Mouse (Mus musculus) heart, adult 8-10 months (tissue): Measurements from ENCODE around the gene Gm43518. TPM values are rescaled to one million over a fixed set of nuclear protein-coding genes. Genes with fewer than 3 reads are reported as not detected.

Source experiments
- DNase-seq: peaks from one replicate; pipeline ENCODE4 v3.0.0; 2022; ENCODE audit warnings: low spot score
- total RNA-seq, 4 experiments: library from RNA; stranded (reverse); gene quantifications; 2 replicates each; pipeline ENCODE4 v1.2.4; 2022

Gene Gm43518
- under 1 TPM in 1 of 4 experiments, not detected in 3; 0.92 TPM for total RNA-seq

DNA sequence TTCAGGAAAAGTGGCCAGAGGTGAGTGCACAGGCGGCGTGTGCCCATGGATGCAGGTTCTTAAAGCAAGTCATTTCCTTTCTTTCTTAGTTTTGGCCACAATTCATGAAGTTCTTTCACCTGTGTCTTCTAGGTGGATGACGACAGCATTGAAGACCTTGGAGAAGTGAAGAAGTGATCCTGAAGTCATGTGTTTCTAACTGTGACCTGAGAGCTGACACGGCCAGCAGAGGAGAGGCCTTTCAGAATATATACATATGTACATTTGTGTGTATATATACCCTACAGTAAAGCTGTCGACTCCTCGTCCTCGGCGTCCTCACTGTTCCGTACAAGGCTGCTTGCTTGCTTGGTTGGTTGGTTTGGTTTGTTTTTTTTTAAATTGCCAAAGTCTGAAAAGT lies at the start of gene Gm43518:
Gm43518 (plus strand) TSS at position 301 of the 400 bp plus-strand sequence.
- DNase-seq = no peak

DNA sequence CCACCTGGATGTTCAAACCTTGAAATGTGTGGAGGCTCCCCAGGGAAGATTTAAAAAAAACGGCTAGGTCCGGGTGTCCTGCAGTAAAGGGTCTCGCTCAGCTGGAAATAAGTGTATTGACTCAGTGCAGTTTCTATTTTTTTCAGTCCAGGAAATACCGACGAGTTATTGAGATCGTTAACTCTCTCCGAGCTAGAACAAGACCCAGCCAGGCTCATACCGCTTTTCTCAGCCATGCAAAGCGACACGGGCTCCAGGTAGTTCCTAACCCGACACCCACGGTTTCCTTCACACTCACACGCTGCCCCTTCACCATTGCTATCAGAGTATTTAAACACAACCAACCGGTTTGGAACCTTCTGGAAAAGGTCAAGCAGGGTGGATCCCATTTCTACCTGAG lies 49.2 kb upstream of the Gm43518 start:
- no peak for DNase-seq

DNA sequence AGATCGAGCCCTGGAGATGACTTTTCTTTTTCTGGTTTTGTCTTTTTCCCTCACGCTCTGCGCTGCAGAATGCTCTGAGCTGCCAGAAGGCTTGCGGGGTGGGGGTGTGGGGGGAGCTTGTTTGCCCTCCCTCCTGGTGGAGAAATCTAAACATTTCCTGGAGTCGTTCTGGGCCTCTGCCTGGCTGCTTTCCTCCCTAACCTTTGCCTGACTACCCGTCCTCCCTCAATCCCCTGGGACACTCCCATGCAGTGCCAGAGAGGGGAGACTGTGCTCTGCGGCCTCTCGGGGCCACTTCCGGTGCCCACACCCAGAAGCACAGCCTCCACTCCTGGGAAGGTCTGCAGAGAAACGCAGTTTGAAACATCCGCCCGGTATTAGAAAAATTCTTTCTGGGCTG lies 47.3 kb upstream of the Gm43518 start, which contains the start of gene Hcar1:
Hcar1 (minus strand) TSS at position 93 of the 400 bp plus-strand sequence.
- no peak for DNase-seq

DNA sequence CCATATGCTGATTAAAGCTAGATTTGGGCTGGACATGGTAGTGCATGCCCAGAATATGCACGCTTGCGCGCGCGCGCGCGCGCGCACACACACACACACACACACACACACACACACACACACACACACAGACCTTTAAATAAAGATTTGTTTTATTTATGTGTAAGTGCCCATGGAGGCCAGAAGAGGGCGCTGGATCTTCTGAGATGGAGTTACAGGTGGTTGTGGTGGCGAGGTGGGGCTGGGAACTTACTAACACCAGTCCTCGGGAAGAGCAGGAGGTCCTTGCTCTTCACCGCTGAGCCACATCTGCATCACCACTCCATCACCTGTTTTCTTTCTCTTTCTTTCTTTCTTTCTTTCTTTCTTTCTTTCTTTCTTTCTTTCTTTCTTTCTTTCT lies 46.4 kb upstream of the Gm43518 start:
- no peak for DNase-seq

DNA sequence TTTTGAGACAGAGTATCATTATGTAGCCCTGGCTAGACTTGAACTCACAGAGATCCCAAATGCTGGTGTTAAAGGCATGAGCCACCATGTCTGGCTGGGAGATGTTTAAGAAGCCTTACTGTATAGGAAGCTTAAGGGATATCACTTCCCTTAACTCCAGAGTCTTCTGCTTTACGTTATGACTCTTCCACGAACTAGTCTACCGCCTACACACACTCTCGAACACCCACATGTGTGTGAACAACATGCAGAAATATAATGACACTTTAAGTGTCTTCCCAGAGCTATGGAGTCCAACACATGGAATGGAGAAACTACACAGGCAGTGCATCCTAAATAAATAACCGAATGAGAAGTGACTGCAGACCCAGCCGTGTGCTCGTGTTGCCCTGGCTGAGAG lies 43.3 kb upstream of the Gm43518 start:
- DNase-seq = no peak

DNA sequence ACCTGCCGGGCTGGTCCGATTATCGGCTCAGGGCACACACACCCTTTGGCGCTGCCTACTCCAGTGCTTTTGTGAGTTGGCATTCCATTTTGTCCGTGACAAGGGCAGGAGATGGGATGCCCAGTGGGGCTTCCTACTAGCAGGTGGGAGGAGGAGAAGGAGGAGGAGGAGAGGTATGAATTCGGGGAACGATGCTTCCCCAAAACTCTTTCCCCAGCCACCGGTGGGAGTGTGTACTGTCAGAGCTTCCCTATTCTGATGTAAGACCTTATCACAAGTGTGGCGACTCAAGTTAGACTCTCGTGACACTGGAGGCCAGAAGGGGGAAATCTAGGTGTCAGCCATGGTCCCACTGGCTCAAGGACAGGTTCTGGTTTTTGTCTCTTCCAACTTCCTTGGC lies 42.9 kb upstream of the Gm43518 start:
- DNase-seq = no peak

DNA sequence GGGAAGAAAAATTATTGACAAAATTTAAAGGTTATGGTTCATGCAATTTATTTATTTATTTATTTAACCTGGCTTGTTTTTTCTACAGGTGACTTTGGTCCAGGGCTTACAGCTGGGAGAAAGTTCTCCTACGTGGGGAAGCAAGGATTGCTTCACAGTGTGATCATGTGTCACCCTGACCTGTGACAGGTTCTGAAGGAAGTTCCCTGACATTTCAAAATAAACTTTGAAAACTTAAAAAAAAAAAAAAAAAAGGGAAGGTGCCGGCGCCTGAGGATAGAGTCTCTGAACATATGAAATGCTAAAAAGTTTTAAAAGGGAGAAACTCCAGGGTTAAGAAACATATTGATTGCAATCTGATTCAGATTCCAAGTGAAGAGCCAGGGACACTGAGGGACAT lies 40.9 kb upstream of the Gm43518 start:
- no peak for DNase-seq

DNA sequence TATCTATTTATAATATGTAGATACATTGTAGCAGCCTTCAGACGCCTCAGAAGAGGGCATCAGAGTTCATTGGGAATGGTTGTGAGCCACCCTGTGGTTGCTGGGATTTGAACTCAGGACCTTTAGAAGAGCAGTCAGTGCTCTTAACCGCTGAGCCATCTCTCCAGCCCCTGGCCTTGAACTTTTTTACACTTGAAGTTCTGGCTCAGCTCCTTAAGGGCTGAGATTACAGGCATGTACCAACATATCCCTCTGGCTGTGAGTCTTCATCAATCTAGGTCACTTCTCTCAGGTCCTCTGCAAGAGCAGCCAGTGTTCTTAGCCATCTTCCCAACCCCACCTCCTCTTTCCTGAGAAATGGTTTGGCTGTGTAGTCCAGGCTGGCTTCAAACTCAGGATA lies 36.9 kb upstream of the Gm43518 start:
- no peak for DNase-seq

DNA sequence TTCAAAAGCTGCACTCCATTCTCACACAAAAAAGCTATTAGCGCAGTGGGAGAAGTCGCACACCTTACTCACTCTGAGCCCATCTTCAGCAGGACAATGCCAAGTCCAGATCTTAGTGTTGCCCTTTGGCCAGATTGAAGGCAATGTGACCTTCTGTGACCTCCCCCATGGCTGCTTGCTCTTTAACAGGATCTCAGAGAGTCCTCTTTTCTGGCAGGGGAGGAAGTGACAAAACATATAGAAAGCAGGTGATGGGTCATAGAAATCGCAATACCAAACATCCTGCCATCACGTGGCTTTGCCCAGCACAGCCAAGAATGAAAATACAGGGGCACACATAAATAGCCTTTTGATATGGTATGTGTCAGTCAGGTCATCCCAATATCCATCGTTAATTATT lies 36.2 kb upstream of the Gm43518 start:
- no peak for DNase-seq

DNA sequence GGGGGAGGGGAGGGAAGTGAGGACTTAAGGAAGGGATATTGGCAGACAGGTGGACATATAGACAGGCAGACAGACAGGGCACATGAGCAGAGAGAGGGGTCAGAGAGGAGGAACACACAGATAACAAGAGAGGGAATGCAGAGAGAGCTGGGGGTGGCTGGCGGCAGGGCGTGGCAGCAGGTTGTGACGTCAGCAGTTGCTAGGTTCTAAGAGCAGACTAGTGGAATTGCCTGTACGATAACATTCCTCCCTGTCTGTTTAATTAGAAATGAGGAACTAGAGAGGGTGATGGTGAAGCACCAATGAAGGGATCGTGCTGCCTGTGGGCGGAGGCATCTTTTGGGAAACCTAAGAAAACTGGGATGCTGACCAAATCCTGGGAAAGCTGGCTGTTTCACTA lies 35.5 kb upstream of the Gm43518 start:
- no peak for DNase-seq

DNA sequence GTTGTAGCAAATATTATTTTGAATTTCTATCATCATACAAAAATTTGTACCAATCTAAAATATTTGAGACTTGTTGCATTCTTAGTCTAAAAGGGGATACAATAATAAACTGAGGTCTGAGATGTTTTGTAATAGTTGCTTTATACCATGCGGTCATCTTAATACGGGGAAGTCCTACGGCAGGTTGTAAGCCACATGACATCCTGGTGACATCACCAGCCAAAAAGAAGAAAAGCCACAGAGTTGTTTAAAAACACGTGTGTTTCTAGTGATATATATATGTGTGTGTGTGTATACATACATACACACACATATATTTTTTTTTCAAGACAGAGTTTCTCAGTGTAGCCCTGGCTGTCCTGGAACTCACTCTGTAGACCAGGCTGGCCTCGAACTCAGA lies 33.7 kb upstream of the Gm43518 start:
- DNase-seq = no peak

DNA sequence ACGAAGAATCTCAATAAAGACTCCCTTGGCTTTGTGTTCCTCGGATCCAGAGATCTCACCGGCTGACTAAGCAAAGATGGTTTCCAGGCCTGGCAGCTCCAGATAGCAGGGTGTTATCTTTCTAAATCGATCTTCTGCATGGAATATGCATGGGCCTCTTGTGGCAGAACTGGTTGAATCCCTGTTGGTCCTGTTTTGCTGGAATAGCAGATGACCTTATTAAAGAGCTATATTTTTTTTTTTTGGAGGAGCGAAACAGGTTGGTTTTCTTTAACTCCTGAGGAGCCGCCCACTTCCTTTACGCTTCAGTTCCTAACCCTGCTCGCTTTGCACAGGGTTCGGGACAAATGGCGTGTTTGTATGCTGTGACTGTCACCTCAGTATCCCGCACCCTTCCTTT lies 30.8 kb upstream of the Gm43518 start:
- DNase-seq = no peak

DNA sequence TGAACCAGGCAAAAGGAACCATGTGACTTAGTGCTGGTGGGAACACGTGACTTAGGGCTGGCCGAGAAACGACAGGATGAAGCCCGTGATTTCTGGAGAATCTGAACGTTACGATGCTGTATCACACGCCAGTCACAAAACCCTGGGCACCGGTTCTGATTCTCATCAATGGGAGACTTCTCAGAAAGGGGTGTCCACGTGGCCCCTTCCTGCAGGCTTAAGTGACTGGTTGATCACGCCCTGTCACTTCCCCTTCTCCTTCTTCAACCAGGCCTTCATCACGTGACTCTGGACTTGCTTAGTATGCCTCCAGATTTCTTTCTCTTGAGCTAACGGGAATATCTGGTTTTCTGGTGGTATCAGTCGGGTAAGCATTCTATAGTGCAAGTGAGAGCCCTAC lies 29.9 kb upstream of the Gm43518 start:
- DNase-seq = no peak

DNA sequence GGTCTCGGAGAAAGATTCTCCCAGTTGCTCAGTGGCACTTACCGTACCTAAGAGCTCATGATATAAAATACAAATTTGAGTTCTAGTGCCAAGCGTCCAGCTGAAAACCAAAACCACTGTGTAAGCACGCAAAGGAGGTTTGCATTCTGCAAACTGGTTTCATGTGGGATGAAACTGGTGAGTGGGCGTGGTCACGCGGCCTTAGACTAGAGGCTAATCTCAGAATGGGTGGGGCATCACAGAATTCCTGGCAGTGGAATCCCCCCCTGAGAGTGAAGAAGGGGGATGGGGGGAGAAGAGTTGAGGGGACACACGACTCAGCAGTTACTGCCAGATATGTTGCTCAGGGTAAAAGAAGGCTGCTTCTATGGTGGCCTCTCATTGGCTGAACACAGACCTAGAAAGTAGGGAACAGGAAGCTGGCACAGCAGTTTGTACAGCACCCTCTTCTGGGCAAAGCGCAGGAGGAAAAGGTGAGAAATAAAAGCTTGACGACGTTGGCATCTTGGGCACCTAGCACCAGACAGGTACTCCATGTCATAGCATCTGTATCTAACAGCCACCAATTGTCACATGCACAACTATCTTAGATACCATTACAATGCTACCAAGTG lies 23.1 kb upstream of the Gm43518 start:
- no peak for DNase-seq

DNA sequence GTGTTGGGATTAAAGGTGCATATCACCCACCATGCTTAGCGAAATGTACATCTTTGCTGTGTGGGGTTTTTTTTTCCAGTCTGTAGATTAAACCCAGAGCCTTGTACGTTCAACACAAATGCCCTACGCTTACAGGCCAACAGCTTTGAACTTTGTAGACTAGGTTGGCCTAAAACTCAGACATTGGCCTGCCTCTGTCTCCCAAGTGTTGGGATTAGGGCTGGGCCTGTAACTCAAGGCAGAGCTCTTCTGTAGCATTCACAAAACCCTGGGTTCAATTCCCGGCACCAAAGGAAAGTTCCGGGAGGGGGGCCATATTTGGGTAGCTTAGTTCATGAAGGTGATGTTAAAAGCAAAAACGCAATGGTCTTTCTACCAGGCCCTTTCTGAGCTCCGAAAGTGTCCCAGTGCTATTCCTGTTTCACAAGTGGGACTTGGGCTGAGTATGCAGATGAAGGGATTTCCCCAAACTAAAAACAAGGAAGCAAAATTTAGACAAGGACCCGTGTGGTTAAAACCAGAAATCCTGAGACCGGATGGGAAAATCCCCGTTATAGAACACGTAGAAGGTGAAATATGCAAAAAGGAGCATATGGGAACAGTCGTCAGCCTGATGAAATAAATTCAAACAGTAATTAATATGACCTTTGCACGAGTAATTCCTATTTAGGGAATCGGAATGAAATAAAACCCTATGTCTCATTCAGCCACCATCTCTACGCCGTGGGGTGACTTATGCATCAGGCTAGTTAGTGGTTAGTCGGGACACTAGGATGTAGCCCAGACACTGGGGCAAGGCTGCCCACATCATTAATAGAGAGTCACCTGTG lies 20.9 kb upstream of the Gm43518 start:
- no peak for DNase-seq

DNA sequence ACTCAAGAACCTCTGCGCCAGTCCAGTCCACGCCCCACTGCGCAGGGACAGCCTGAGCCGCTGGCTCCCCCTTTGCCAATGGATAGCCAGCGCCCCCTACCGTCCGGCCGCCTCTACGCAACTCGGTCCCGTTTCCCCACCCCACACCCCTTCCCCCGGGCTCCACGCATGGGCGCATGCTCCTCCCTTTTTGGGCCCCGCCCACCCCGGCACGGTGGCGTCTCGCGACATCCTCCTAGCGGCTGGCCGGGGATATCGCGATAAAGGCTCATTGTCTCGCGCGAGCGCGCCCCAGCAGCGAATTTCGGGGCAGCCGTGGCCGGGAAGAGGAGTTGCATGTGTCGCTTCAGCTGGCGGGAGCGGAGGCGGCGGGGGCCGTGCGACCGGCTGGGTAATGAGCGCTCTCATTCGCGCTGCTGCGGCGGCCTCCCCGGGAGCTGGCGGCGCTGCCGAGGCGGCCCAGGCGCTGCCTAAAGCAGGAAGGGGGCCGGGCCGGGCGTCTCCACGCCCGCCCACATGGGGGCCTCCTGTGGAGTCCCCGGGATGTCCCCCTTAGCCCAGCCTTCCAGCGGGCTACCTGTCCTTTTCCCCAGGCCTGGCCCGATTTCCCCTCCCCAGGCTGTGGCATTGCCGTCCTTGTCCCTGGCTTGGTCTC lies 20.1 kb upstream of the Gm43518 start, which contains the start of gene Denr:
Denr (plus strand) TSS at position 200 of the 655 bp plus-strand sequence.
- DNase-seq = peak; percentile 98

DNA sequence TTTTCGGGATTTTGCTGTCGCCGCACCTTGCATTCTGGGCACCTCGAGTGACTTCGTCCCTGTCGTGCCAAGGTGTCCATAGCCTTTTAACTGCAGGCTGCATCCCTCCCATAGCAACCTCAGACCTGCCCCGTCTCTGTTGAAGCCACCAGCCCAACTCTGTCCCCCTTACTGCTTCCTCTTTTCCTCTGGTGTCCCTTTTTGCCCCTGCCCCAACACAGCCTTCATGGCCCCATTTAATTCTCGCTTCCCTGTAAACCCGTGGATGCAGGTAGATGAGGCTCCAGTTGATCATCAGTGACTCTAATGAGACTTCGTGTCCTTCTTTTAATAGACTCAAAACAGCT lies 19.6 kb upstream of the Gm43518 start:
- DNase-seq = no peak

DNA sequence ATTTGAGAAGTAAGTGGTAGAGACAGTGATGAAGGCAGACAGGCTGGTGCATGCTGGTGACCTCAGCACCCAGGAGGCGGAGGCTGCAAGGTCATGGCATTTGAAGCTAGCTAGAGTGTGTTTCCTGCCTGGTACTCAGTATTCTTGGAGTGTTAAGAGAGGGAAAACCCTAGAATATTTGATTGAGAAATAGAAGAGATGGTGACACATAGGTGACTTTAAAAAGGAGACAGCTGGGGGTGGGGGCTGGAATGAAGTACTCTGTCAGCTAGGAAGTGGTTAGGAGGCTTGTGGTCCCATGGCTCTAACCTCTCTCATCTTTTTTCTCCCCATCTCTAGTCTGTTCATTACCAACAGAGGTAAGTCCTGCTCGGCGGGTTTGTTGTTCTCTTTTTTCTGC lies 12.4 kb upstream of the Gm43518 start:
- no peak for DNase-seq

DNA sequence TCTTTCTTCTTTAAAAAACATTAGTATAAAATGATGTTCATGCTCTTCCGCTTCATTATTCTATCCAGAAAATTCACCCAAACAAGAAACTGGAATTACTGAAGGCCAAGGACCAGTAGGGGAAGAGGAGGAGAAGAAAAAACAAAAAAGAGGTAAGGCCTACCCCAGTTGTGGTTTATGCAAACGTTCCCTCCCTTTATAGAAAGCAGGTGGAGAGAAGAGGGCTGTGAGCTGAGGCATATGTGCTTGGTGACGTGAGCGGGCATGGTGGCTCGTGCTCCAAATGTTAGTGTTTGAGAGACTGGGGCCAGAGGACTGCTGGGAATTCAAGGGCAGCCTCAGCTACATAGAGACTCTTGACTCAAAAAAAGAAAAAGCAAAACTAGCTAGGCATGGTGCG lies 5.1 kb upstream of the Gm43518 start:
- DNase-seq = no peak

DNA sequence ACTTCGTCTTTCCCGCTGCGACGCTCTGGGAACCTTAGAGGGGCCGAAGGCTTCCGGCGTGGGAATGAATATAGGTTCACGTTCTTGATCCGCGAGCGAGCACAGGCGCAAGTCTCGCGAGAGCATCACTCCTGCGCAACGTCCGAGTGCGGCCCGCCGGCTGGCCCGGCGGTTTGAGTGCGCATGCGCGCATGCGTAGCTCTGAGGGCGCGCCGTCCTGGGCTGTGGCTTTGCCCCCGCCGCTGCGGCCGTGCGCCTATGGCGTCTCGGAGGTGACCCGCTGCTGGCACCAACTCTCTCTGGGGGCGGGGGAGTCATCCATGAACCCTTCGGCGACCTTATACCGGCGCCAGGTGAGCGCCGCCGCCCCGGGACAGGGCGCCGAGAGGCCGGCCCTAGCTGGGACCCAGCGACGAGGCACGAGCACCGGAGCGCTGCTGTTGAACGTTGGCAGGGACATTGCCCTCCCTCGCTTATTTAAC lies 3.3 kb downstream of the Gm43518 start, which contains the start of gene Ccdc62:
Ccdc62 (plus strand) TSS at position 172 of the 482 bp plus-strand sequence.
- peak; percentile 90 for DNase-seq

DNA sequence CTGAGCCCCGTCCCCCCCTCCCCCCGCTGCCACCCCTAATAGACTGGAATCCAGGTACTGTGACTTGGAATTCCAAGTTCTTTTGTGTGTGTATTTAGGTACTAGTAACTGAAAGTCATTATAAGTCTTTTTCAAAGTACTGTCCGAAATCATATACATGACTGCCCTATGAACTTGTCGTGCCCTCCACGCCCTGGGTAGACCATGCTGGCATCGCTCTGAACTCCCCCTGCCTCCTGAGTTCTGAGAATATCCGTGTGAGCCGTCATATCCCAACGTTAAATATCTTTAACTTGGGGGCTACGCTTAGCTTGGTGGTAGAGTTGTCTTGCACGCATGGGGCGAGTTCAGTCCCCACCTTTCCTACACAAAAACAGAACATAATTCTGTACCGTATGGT lies 3.9 kb downstream of the Gm43518 start:
- no peak for DNase-seq

DNA sequence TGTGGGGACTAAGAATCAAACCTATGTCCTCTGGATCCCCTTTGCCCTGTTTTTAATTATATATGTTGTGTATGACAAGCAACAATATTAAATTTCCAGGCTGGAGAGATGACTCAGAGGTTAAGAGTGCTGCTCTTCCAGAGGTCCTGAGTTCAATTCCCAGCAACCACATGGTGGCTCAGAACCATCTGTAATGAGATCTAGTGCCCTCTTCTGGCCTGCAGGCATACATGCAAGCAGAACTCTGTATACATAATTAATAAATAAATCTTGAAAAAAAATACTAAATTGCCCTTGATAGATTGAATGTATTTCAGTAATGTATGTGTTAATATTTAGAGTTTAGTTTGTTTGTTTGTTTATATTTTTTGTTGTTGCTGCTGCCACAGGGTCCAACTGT lies 5.7 kb downstream of the Gm43518 start:
- no peak for DNase-seq

DNA sequence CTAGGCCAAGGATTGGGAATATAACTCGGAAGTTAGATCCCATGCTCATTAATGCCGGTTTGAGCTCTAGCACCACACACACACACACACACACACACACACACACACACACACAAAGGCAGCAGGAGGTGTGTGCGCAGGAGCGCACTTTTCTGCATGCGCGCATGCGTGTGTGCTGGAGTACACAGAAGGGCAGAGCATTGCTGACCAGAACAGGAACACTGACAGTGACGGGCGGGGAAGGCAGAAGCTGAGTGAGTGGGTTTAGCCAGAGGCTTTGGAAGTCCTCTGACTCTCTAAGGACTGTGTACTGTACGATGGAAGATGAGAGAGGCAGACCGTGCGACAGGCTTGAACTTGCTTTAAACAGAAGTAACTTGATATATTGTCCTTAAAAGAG lies 6.3 kb downstream of the Gm43518 start:
- DNase-seq = no peak
